Mouse (Mus musculus) heart, adult 9 months (tissue): ENCODE data around the gene Ap1m1.

Experiments used
- DNase-seq, 2 experiments: peaks; one replicate each; pipeline ENCODE4 v3.0.0; 2022; ENCODE audit warnings: low spot score in 2 of 2

The Ap1m1 gene

DNA sequence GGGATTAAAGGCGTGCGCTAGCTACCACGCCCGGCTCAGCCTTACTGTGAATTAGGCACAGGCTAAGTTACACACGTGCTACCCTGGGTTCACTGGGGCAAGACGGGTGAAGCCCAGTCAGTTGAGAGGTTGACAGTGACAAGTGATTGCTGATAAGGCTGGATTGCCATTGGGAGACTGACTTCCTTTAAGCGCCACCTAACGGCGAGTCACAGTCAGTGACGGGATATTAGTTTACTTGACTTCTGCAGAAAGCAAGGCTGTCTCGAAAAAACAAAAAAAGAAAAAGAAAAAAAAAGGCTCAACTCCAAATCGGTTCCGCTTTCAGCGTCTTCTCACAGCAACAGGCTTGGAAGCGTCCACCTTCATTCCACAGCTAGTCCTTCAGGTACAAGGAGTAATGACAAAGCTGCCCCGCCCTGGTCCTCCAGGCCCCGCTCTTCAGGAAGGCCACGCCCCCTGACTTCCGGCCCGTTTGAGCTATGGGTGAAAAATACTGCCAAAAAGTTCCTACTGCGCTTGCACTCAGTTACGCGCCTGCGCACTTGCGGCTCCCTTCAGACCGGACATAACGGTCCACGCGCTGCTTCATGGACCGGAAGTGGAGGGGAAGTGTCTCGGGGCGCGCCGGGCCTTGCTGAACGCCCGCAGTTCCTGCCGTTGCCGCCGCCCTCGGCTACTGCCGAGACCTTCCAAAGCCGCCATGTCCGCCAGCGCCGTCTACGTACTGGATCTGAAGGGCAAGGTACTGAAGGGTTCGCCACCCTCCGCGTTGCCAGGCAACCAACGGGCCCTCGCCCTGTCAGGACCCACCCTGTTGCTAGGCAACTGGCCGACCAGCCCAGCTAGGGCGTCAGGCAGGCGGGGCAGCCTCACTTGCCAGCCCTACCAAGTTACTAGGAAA is at the start of gene Ap1m1:
Ap1m1 (plus strand) TSS at position 520 of the 904 bp plus-strand sequence.
- DNase-seq, result peak; percentile 99

- no peak for DNase-seq
These were observed 49.6 kb upstream of the Ap1m1 start for GRCm38 (mm10) chr8:72190215-72190539.

DNA sequence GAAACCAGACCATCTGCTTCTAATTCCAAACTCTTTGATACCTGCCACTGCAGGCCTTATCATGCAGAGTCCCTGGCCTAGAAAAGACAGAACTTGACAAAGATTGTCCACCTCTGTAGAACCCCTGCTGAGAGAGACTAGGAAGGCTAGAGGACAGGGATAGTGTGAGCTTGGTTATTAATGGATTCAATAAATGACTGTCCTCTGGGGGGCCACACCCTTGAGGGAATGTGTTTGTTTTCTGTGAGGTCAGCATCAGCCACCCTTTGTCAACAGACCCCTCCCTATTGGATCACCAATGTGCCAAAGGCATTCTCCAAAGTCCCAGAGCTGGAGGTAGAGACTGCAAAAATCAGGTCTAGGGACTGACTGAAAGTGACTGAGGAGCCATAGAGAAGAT is 47.8 kb upstream of the Ap1m1 start:
- DNase-seq, result no peak

DNA sequence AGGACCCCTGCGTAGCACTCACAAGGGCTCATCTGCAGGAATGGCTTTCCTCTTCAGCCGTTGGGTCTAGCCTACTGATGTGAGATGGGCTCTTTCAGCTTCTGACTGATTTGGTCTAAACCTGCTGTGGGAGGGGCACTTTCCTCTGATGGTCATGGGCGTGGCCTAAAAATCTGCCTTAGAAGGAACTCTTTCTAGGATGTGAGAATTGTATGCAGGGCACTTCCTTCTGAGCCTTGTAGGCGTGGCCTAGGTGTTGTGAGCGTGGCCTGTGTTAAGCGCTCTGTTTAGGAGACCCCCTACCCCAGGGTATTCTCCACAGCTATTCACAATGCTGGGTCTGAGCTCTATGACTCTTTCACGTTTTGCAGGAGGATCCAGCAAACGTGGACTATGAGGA is 41.8 kb upstream of the Ap1m1 start:
- DNase-seq, result no peak

DNA sequence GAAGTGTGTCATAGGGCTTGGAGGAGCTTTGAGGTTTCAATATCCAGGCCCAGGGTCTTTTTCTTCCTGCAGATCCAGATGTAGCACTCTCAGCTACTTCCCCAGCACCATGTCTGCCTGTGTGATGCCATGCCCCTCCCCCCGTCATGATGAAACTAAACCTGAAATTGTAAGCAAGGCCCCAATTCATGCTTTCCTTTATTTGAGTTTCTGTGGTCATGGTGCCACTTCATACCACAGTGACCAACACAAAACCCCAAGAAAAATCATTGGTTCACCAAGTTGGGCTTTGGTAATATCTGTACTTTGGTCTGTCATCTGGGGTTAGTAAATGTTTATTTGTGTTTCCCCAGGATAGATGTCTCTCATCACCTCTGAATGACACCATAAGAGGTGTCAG is 31.2 kb upstream of the Ap1m1 start:
- DNase-seq, result no peak

DNA sequence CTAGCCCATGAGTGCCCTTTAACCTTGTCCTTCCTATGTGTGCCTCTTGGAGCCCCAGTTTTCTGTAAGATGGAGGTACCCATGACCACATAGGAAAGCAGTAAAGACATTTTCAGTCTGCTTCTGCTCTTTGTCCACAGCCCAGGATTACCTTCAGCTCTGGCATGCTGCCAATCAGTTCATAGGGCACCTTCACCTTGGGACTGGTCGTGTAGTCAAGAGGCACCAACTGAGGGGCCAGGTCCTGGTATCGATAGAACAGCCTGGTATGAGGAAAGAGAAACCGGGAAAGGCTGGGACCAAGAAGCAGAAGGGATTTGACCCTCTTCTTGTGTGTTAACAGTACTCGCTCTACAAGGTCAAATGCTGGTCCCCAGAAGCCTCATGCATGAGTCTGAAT is 29.6 kb upstream of the Ap1m1 start:
- no peak for DNase-seq

- no peak for DNase-seq
These were observed 29.1 kb upstream of the Ap1m1 start for GRCm38 (mm10) chr8:72210710-72211109.

DNA sequence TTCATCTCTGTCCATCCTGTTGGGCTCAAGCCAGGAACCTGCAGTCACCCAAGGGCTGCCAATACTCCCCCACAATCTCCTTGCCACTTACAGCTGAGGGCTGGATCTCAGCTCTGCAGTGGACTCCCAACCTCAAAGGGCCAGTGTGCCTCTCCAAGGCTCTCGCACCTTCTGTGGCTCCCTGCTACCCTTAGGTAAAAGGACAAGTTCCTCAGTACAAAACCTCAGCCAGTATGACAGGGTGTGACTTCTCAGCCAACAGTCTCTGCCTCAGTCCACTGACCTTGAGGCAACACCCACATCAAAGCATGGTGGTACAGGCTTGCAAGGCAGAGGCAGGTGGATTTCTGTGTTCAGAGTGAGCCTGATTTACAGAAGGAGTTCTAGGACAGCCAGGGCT is 28.0 kb upstream of the Ap1m1 start:
- DNase-seq, result no peak

DNA sequence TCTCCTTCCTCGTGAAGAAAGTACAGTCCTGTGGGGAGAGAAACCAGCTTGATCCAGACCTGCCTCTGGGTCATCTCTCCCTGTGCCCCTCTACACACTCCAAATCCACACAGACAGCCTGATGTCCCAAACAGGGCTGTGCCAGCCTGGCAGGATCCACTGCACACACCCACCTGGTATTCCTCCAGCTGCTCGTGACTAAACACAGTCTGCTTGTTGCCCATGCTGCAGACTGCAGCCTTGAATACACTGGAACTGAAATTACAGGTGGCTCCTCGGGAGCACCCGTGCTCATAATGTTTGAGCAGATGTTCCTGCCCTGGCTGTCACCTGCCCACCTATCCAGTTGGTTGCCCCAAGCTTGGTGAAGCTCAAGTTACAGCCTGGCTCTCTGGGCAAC is 27.1 kb upstream of the Ap1m1 start, which contains the start of gene Cib3:
Cib3 (minus strand) TSS at position 87 of the 400 bp plus-strand sequence.
- no peak for DNase-seq

- DNase-seq, result no peak
These were observed 26.3 kb upstream of the Ap1m1 start, which contains the start of gene Gm11034 for GRCm38 (mm10) chr8:72213536-72213935. Gene Gm11034, minus strand, starts transcription at chr8:72213636.

- no peak for DNase-seq
These were observed 24.8 kb upstream of the Ap1m1 start for GRCm38 (mm10) chr8:72215060-72215459.

DNA sequence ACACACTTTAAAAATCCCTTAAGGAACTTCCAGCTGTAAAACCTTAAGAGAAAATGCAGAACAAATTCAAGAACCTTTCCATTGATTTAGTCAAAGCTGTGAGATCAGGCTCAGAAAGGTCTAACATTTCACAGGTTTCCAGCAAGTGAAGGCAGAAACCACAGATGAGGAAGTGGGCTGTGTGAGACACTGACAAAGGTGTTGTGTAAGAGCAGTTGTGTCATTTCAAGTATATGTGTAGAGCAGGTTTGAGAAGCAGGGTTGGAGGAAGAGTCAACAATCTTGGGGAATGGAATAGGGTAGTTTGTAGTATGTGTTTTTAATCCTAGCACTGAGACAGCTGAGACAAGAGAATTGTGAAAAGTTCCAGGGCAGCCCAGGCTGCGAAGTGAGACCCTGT is 23.9 kb upstream of the Ap1m1 start:
- DNase-seq, result no peak

DNA sequence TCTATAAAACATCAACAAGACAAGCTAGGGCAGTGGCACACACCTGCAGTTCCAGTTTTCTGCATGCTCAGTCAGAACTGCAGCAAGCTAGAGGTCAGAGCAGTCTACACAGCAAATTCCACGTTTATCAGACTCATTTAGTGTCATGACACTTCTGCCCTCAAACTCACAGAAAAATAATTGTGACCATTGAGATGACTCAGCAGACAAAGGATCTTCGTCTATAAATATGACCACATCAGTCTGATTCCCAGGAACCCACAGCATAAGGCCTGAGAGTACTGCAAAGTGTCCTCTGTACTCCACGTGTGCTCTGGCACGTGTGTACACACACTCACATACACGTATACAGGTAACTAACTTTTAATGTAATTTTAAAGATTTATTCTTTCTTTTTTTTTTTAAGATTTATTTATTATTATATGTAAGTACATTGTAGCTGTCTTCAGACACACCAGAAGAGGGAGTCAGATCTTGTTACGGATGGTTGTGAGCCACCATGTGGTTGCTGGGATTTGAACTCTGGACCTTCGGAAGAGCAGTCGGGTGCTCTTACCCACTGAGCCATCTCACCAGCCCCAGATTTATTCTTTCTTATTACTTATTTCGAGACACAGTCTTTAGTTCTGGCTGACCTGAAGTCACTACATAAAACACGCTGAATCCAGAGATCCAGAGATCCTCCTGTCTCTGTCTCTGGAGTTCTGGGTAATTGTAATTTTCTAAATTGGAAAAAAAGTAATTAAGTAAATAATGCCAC is 20.9 kb upstream of the Ap1m1 start:
- no peak for DNase-seq

DNA sequence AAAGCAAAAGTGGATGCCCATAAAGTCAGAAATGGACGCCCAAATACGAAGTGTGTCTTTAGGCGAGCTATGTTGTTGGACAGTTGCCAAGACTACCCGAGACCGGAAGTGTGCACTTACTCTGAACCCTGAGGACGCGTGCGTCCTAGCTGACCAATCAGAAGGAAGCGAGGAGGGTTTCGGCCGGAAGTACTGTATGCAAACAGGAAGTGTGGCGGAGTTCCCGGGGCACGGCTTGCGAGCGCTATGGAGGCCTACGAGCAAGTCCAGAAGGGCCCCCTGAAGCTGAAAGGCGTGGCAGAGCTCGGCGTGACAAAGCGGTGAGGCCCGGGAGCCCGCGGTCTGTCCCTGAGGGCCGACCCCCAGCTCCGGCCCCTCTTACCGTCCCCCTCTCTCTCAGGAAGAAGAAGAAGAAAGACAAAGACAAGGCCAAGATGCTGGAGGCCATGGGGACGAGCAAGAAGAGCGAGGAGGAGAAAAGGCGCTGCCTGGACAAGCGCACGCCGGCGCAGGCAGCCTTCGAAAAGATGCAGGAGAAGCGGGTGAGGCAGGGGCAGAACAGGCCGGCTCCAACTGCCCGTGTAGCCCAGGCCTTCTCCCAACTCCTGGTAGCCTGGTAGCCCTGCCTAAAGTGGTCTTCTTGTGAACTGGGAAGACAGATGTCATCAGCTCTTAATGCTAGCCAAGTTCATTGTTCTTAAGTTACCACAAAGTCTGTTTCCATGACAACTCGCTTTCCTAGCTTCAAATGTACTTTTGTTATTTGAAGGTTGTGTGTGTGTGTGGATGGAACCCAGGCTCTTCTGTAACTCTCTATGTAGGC is 20.1 kb upstream of the Ap1m1 start, which contains the start of gene Fam32a:
Fam32a (plus strand) TSS at position 190 of the 823 bp plus-strand sequence.
- DNase-seq, result peak; percentile 90 to 92

DNA sequence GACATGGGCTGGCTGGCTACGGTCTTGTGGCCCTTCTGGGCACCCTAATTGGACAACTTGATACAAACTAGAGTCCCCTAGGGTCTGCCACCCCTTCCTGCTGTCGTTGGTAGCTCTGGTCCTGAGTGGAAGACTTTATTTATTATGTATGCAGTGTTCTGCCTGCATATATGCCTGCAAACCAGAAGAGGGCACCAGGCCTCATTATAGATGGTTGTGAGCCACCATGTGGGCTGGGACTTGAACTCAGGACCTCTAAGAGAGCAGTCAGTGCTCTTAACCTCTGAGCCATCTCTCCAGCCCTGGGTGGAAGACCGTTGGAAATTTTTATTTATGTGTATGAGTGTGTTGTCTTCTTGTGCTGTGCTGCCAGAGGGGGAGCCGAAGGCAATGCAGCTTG is 19.1 kb upstream of the Ap1m1 start:
- no peak for DNase-seq

GRCm38 (mm10) chr8:72222656-72223055 is 17.2 kb upstream of the Ap1m1 start:
- DNase-seq, result no peak

DNA sequence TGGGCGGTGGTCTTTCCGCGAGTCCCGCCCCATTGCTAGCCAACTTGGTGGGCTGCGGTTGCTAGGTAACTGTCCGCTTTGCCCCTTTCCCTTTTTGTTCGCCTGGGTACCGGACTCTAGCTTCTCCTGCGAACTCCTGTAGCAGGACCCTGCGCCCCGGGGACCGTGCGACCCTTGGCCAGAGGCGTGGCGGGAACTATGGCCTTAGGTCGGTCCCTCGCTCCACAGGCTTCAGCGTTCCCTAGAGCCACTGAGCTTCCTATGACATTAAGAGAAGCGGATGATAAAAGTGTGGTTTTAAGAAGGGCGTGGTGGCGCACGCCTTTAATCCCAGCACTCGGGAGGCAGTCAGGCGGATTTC is 565 bp downstream of the Ap1m1 start:
- DNase-seq, result no peak

GRCm38 (mm10) chr8:72240951-72241350 is 1.1 kb downstream of the Ap1m1 start:
- DNase-seq, result no peak

- peak in 1 of 2 experiments; percentile 38 for DNase-seq
These were observed 2.4 kb downstream of the Ap1m1 start for GRCm38 (mm10) chr8:72242226-72242625.

- no peak for DNase-seq
These were observed 4.8 kb downstream of the Ap1m1 start for GRCm38 (mm10) chr8:72244610-72245009.

DNA sequence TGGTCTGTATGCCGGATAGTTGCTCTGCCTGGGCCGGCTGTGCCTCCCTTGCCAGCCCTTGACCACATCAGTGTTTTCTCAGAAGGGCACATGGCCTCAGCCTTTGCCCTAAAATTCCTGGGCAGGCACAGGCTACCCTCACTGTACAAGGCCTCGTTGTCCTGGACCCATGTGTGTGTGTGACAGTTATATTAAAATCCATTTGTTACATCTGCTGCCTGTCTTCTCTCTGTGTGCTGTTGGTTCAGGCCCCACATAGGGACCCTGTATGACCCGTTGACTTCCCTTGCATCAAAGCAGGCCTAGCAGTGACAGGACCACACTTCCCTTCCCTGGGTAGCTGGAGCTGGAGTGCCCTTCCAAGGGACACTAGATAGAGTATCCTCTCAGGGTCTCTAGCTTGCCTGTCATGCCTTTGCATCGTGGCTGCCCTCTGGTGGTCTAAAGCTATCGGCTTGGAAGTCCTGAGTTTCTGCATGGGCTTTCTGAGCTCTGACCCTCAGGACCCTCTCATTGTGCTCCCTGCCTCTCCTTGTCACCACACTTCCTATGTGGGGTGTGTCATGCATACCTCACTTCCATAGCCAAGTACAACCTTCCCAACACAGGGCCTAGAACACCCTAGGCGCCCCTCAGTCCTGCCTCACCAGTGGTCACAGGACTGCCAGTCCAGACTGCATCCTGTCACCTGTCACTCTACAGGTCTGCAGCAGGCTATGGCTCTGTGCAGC is 17.5 kb downstream of the Ap1m1 start:
- DNase-seq, result no peak
